Mouse (Mus musculus): ENCODE data around the gene Pnck. TPM values are rescaled to one million over a fixed set of nuclear protein-coding genes. Genes with fewer than 3 reads are reported as not detected.
A peak's percentile ranks its signal among the peaks of the same experiment; 100 is the strongest.

Gene Pnck
- total and polyA plus RNA-seq, 3 experiments: not detected

DNA sequence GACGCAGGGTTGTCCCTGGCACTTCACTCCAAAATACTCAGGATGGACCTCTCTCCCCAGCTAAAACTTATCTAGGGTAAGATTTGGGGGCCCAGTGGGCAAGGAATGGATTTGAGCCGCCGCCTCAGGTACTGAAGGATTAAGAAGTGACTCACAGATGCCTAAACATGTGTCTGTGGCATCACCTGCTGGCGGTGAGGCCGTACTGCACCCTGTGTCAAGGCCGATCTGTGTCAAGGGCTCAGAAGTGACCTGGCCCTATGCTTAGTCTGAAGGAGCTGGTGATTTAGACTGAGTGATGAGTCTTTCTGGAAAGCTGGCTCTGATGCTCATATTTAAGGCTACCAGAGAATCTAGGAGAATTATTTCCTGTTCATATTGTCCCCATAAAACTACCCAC, 5.7 kb downstream of the Pnck start:
- DNase-seq (ENCODE audit: extremely low read depth): peak; percentile 70
- Histone ChIP-seq H3K27ac (ENCODE audit: insufficient read depth, low read depth) (no peak overlapping the region), H3K4me2 (ENCODE audit: insufficient read depth, low read depth, poor library complexity, severe bottlenecking) (no peak overlapping the region), H3K36me3 (replicated peaks in 1 of 2; ENCODE audit: control insufficient read depth in 1 of 2, insufficient read depth in 1 of 2, low read length in 1 of 2) (no peaks in the 10 kb centered on the region), H3K9ac (ENCODE audit: insufficient read depth, low read depth) (no peak overlapping the region), H3K27me3 (replicated peaks) (no peaks in the 10 kb centered on the region), H3K4me3 (replicated peaks in 1 of 3; ENCODE audit: low read depth in 2 of 3, low read length in 2 of 3, poor library complexity in 1 of 3) (no peak overlapping the region), H3K9me3 (replicated peaks; ENCODE audit: low read length) (no peaks in the 10 kb centered on the region), H3K4me1 (ENCODE audit: control insufficient read depth in 1 of 2, insufficient read depth in 2 of 2) (peaks cover 4 to 13% of the 10 kb centered on the region in 2 experiments; a peak in 3 of 4 replicates), H3K79me2 (replicated peaks; ENCODE audit: control insufficient read depth, extremely low read depth, insufficient read depth, poor library complexity, severe bottlenecking) (no peaks in the 10 kb centered on the region)
- TF ChIP-seq ZC3H11A (IDR thresholded peaks at IDR 0.05; ENCODE audit: low read depth, low read length): peak; percentile 60
- peak; percentile 90 to 92 for TF ChIP-seq CTCF (conservative IDR thresholded peaks at IDR 0.05 in 1 of 2, IDR thresholded peaks at IDR 0.05 in 1 of 2; ENCODE audit: low read depth in 2 of 2, low read length in 2 of 2)
- TF ChIP-seq NELFE (IDR thresholded peaks at IDR 0.05; ENCODE audit: low read depth, low read length): no peak
- TF ChIP-seq CHD2 (IDR thresholded peaks at IDR 0.05; ENCODE audit: low read length): no peak
- peak; percentile 91 for TF ChIP-seq RAD21 (IDR thresholded peaks at IDR 0.05; ENCODE audit: low read depth, low read length)
- peak; percentile 90 for TF ChIP-seq SMC3 (IDR thresholded peaks at IDR 0.05; ENCODE audit: low read depth, low read length)
- in situ Hi-C loops (cut with MboI; ENCODE audit: low pct_ligation_motif_present, low pct_unique_long_range_greater_than_20kb, low sequenced_read_pairs): loop anchor here (5.0 to 25.0 kb wide), 2 partner anchors 67 to 642 kb away; no protein-coding TSS in a partner anchor
- dilution Hi-C loops (cut with MboI; ENCODE audit: extremely low pct_ligation_motif_present, extremely low pct_unique_long_range_greater_than_20kb, low sequenced_read_pairs): no loop called here

GRCm38 (mm10) chrX:73653392-73653791, 6.5 kb downstream of the Pnck start:
- H3K27ac ChIP-seq (ENCODE audit: insufficient read depth, low read depth): no peak overlapping the region
- no peaks in the 10 kb centered on the region for H3K79me2 ChIP-seq (replicated peaks; ENCODE audit: control insufficient read depth, extremely low read depth, insufficient read depth, poor library complexity, severe bottlenecking)
- H3K27me3 ChIP-seq (replicated peaks): no peaks in the 10 kb centered on the region
- H3K4me1 ChIP-seq (ENCODE audit: control insufficient read depth in 1 of 2, insufficient read depth in 2 of 2): peaks cover 4 to 13% of the 10 kb centered on the region in 2 experiments; a peak in 3 of 4 replicates
- no peak overlapping the region for H3K4me2 ChIP-seq (ENCODE audit: insufficient read depth, low read depth, poor library complexity, severe bottlenecking)
- dilution Hi-C loops (cut with MboI; ENCODE audit: extremely low pct_ligation_motif_present, extremely low pct_unique_long_range_greater_than_20kb, low sequenced_read_pairs) (no loop called here), in situ Hi-C loops (cut with MboI; ENCODE audit: low pct_ligation_motif_present, low pct_unique_long_range_greater_than_20kb, low sequenced_read_pairs) (loop anchor here (5.0 to 25.0 kb wide), 2 partner anchors 66 to 641 kb away; no protein-coding TSS in a partner anchor)
- H3K9me3 ChIP-seq (replicated peaks; ENCODE audit: low read length): no peaks in the 10 kb centered on the region
- no peaks in the 10 kb centered on the region for H3K36me3 ChIP-seq (replicated peaks in 1 of 2; ENCODE audit: control insufficient read depth in 1 of 2, insufficient read depth in 1 of 2, low read length in 1 of 2)
- TF ChIP-seq RAD21 (IDR thresholded peaks at IDR 0.05; ENCODE audit: low read depth, low read length) (no peak), RCOR1 (conservative IDR thresholded peaks at IDR 0.05; ENCODE audit: low read depth, low read length) (no peak), E2F4 (IDR thresholded peaks at IDR 0.05; ENCODE audit: insufficient replicate concordance, low read depth, low read length) (no peak), IRF4 (IDR thresholded peaks at IDR 0.05; ENCODE audit: low read depth, low read length) (no peak), BHLHE40 (IDR thresholded peaks at IDR 0.05; ENCODE audit: low read depth, low read length) (no peak), USF1 (IDR thresholded peaks at IDR 0.05; ENCODE audit: low read depth, low read length) (no peak), MAX (IDR thresholded peaks at IDR 0.05; ENCODE audit: low read length) (no peak), KAT2A (IDR thresholded peaks at IDR 0.05; ENCODE audit: insufficient replicate concordance, low read length) (no peak), ETS1 (conservative IDR thresholded peaks at IDR 0.05; ENCODE audit: low read depth, low read length) (no peak), EP300 (IDR thresholded peaks at IDR 0.05; ENCODE audit: low read length) (no peak), UBTF (IDR thresholded peaks at IDR 0.05; ENCODE audit: low read depth, low read length) (no peak), JUN (IDR thresholded peaks at IDR 0.05; ENCODE audit: insufficient read depth, low read depth, low read length) (no peak), ELF1 (IDR thresholded peaks at IDR 0.05; ENCODE audit: low read depth, low read length) (no peak), ZKSCAN1 (IDR thresholded peaks at IDR 0.05; ENCODE audit: borderline replicate concordance, low read depth, low read length) (no peak)
- H3K4me3 ChIP-seq (replicated peaks in 1 of 3; ENCODE audit: low read depth in 2 of 3, low read length in 2 of 3, poor library complexity in 1 of 3): no peak overlapping the region
- no peak overlapping the region for H3K9ac ChIP-seq (ENCODE audit: insufficient read depth, low read depth)
- DNase-seq (ENCODE audit: extremely low read depth): no peak
